Mouse (Mus musculus) NIH3T3 (cell line): Measurements from ENCODE around the gene Rexo5.

Source experiments
- DNase-seq: peaks from one replicate; pipeline ENCODE4 v3.0.0-alpha.2; 2012; ENCODE audit warnings: low read depth

Rexo5 gene

DNA sequence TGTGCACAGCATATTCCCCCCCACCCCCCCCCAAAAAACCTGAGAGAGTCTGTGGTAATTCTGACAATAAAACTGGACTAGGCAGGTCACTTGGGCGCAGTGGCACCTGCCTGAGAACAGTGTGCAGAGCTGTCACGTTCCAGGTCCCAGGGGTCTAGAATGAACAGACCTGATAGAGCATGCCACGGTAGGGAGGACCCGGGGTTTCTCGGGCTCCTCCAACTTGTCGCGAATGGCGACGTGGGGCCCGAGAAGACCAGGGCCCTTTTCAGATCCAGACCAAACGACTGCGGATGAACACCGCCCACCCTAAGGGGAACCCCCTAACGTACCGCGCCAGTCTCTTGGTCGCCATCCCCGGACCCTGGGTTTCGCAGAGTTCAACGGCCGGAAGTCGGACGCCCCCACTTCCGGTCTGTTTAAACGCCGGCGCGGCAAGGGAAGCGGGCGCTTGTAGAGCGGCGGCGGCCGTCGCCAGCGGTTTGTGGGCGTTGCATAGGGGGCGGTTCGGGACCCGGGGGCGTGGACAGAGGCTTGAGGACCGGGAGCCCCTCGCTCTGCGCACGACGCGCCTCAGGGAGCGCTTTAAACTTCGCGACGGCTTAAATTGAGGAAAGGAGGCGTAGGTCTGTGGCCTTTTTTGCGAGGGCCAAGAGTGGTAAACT, at the start of gene Rexo5, which contains the start of gene Eri2:
Gene Rexo5 (plus strand): TSS at position 421 of the 665 bp plus-strand sequence.
Gene Eri2 (minus strand): TSS at position 473 of the 665 bp plus-strand sequence.
- DNase-seq: peak; percentile 91

DNA sequence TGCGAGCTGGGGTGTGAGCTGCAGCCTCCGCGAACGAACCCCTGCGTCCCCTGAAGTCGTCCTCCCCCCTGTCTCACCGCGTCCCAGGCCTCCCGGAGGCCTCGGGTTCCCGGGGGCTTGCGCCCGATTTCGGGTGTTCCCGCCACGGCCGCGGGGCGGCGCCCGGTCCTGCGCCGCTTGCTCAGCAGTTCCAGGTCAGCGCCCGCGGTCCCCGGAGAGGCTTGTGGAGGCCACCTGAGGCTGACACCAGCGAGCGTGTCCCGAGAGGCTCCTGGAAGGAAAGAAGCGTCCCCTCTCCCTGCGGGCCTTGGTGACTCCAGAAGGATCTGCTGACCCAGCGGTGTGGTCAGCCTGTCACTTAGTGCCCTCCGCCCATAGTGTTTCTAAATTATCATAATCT, 49.5 kb upstream of the Rexo5 start:
- DNase-seq: no peak

DNA sequence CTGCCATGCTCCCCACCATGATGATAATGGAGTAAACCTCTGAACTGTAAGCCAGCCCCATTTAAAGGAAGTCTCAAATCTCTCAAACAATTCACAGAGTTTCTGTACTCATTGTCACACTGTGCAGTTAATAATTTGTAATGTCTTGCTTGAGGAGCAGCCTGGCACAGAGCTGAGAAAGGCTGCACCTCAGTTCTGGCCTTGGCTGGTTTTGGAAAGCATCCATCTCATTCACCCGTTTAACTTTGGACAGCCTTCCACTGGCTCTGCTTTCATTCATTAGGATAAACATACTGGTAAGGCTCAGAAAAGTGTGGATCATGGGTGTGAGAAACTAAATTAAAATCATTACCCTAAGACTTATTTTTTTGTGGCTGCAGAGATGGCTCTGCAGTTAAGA, 47.9 kb upstream of the Rexo5 start:
- no peak for DNase-seq

- DNase-seq: peak; percentile 9
These were observed 45.0 kb upstream of the Rexo5 start for GRCm38 (mm10) chr7:119748761-119749160.

GRCm38 (mm10) chr7:119749942-119750341, 43.9 kb upstream of the Rexo5 start:
- DNase-seq: no peak

DNA sequence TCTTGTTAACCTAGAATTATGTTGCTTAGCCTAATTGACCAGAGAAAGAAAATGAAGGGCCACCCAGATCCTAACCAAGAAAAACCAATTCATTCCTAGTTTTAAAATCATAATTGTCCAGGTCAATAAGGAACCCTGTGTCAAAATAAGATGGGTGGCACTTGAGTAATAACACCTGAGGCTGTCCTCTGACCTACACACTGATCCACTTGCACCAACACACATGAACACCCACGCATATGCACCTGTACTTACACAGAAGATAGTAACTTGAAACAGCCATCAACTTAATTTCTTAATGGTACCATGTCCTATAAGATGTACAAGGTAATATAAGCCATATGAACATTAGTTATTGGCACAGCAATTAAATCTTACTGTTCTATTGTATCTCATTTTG, 40.1 kb upstream of the Rexo5 start:
- no peak for DNase-seq

DNA sequence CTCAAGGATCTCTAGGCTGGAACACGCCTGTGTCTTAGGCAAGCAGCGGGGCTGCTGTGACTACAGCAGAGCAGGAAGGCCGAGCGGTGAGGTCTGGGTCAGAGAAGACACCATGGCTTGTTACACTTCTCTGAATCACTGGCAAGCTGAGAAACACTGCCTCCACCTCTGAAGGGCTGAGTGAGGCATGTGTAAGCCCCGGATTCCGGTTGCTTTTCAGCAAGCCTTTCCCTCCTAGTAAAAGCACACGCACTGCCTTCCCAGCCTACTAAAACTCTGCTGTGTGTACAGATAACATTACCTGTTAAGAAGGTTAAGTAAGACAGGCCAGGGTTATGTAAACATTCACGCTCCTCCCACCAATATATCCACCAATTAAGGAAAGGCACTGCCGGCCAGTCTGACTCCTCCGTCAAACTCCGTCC, 33.3 kb upstream of the Rexo5 start, which contains the start of gene Acsm3:
Gene Acsm3 (plus strand): TSS at position 397 of the 425 bp plus-strand sequence.
- DNase-seq: no peak

DNA sequence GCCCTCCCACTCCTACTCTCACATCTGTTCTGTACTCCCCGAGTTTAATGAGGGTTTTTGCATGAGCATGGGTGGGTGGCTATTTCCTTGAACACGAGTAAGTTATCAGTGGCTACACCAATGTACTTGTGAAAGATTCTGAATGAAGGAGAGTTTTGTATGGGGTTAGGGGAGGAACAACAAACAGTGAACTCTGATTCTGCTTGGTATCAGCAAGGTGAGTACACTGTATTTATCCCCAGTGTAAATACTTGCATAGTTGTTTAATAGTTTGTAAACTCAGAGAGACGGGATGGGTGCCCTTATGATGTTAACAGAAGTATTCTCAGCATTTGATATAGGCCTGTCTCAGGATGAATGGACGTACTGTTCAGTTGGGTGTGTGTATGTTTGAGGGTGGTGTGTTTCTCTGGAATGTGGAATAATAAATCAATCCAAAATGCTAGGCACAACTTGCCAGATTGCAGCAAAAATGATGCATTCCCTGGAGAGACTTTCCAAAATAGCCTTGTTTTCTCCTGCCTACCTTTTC, 31.6 kb upstream of the Rexo5 start:
- peak; percentile 22 for DNase-seq

- DNase-seq: no peak
These were observed 29.4 kb upstream of the Rexo5 start for GRCm38 (mm10) chr7:119764377-119764776.

DNA sequence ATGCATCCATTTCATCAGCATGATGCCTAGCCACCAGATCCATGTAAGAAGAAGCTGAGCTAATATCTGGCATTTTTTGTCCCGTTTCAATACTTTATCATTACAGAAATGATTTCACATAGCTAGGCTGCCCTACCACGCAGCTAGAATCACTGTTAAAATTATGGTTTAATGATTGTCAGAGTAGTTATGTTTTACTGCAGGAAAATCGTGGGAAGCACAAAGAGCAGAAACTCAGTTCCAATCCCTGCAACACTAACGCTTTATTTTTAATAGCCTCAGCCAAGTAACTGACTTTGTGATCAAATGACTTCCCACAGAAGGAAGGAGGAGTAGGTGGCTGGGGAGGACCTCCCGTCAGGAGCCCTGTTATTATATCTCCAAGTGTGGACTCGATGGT, 26.8 kb upstream of the Rexo5 start:
- no peak for DNase-seq

DNA sequence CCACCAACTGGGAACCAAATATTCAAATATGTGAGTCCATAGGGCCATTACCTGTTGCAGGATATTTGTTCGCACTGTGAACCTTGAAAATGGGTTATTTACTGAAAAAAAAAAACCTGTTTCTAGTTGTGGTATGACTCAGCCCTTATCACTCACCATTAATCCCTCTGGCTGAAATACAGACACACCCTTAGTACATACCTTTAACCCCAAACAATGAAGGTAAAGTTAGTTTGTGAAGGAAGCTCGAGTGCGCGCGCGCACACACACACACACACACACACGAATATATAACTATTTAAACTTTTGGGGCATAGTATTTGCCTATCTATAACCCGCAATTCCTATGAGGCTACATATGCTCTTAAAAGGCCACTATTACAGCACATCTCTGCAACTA, 23.9 kb upstream of the Rexo5 start:
- DNase-seq: no peak

DNA sequence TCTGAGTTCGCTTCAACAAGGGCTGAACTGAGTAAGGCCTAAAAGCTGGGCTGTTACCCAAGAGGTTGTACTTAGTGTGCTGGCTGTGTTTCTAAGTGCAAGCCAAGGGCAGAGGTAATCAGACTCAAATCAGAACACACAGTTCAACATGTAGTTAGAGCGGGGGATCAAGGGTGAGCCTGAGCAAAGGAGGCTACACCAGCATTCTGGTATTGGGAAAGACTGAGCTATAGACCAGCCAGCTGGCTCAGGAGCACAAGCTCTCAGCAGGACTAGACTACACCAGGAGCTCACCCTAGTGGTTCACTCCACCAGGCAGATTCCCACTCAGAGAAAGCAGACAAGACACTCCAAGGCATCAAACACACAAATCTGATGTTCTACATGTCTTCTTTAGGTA, 10.4 kb upstream of the Rexo5 start:
- DNase-seq: peak; percentile 5

DNA sequence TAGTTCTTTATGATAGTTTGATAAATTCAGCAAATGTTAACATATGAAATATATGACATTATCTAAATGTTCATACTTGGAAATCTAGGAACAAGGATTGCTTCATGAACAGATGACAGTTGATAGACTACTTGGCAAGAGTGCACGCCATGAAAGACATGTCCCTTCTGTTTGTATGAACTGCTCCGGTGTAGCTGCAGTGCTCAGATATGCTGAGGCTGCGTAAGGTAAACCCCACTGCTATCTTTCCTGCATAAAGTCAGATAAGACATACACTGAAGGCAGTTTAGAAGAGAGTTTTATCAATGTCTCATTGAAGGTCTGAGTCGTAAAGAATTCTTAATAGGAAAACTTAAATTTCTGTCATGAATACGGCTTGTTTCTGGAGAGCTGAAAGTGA, 8.9 kb upstream of the Rexo5 start:
- DNase-seq: no peak

- no peak for DNase-seq
These were observed 4.8 kb upstream of the Rexo5 start for GRCm38 (mm10) chr7:119789024-119789423.

GRCm38 (mm10) chr7:119794251-119794638, 439 bp downstream of the Rexo5 start:
- DNase-seq: no peak

DNA sequence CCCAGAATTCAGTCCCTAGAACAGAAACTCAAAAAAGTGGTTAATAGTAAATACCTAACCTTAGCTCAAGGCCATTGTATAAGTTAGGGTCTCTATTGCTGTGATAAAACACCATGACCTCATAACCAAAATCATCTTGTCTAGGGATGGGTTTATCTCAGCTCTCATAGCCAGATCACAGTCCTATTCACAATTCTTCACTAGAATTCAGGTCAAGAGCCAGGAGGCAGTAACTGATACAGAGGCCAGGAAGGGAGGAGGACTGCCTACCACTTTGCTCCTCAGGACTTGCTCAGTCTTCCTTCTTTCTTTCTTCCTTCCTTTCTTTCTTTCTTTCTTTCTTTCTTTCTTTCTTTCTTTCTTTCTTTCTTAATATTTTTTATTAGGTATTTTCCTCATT, 1.5 kb downstream of the Rexo5 start:
- no peak for DNase-seq

DNA sequence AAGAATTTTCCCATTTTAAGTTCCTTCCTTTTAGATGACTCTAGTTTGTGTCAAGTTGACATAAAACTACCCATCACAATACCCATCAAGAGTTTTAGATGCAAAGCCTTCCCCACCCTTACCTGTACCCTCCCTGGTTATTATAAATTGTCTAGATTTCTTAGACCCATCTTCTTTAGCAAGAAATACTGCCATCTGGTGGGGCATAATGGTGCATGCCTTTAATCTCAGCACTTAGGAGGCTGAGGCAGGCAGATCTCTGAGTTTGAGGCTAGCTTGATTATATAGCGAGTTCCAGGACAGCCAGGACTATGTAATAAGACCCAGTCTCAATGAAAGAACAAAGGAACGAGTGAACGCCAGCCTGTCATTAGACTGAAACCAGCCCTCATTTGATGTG, 6.7 kb downstream of the Rexo5 start:
- DNase-seq: no peak

DNA sequence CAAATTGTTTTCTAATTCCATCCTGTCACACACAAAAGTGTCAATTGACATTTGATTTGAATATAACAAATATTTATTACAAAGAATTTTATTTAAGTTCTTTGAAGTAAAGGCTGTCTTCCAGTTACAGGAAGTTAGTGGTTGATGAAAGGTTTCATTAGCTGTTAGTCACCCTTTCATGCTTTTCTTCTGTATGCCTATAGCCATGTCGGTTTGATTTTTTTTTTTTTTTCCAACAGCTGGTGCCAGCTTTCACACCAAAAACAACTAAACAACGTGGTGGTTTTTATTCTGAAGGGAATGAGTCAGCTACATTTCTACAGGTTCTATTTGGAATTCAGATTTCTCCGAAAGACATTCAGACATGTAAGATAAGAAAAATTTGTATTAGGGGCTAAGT, 7.2 kb downstream of the Rexo5 start:
- DNase-seq: no peak

- DNase-seq: no peak
These were observed 13.6 kb downstream of the Rexo5 start for GRCm38 (mm10) chr7:119807396-119807795.

DNA sequence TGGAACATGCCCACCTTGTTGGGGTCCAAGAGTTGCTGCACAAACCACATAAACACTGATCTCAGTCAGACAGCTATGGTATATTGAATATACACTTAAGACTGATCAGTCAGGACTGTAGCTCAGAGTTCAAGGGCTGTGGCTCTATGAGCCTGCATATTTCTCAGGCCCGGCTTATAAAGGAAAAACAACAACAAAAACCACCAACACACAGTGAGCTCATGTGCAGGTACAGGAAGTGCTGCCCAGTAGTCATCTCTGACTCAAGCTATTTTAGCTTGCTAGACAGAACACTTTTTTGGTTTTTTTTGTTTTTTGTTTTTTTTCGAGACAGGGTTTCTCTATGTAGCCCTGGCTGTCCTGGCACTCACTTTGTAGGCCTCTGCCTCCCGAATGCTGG, 14.9 kb downstream of the Rexo5 start:
- DNase-seq: no peak

DNA sequence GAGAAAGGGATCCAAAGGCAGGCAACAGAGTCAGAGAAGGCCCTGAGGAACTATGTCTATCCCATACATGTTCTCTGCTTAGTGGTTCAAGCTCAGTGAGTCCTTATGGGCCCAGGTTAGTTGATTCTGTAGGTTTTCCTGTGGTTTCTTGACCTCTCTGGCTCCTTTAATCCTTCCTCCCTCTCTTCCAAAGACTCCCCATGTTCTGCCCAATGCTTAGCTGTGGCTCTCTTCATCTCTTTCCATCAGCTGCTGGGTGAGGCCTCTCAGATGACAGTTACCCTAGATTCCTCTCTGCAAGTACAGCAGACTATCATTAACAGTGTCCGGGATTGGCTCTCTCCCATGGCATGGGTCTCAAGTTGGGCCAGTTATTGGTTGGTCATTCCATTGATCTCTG, 41.6 kb downstream of the Rexo5 start:
- no peak for DNase-seq

DNA sequence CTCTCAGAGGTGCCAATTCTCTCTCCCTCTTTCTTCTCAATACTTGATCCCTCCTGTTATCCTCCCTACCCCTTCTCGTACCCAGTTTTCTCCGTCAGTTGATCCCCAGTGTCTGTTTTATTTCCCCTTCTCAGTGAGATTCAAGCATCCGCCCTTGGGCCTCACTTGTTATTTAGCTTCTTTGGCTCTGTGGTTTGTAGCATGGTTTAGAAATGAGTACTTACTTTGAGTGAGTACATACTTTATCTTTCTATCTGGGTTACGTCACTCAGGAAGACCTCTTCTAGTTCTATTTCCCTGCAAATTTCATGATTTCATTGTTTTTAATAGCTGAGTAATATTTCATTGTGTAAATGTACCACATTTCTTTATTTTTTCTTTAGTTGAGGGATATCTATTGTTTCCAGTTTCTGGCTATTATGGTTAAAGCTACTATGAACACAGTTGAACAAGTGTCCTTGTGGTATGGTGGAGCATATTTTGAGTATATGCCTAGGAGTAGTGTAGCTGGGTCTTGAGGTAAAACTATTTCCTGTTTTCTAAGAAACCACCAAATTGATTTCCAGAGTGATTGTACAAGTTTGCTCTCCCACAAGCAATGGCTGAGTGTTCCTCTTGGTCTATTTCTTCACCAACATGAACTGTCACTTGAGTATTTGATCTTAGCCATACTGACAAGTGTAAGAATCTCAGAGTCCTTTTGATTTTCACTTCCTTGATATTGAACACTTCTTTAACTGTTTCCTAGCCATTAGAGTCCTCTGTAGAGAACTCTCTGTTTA, 42.4 kb downstream of the Rexo5 start:
- peak; percentile 8 for DNase-seq

- DNase-seq: no peak
These were observed 48.1 kb downstream of the Rexo5 start for GRCm38 (mm10) chr7:119841820-119842449.
